ENCODE assay signal across 15 mouse cellular contexts in genomic region chr3:65579260-65579921, GRCm38 (mm10).
"Had no signal": no experiment of that assay in that cellular context is flagged by ENCODE, and none has a peak within 500 bp of the region (broad histone marks: within the 10 kb centered on the region; RNA-seq: fewer than 3 reads in every experiment).

No protein-coding gene starts in this region.

- H3K9me3 ChIP-seq: limb, embryonic 10.5 days; midbrain, embryonic 12.5 days; neural tube, embryonic 15.5 days had no signal

- H3K9ac ChIP-seq: lung, embryonic 14.5 days; midbrain, embryonic 12.5 days; neural tube, embryonic 15.5 days had no signal

- H3K4me1 ChIP-seq: megakaryocyte, embryonic 14.5 days; midbrain, embryonic 12.5 days; neural tube, embryonic 15.5 days had no signal

- H3K36me3 ChIP-seq: limb, embryonic 10.5 days; midbrain, embryonic 12.5 days; neural tube, embryonic 15.5 days had no signal

- H3K27ac ChIP-seq: left cerebral cortex, adult 2 months; limb, embryonic 10.5 days; macrophage; midbrain, embryonic 12.5 days; neural tube, embryonic 15.5 days had no signal

- H3K27me3 ChIP-seq: midbrain, embryonic 12.5 days; neural tube, embryonic 15.5 days had no signal

- H3K4me2 ChIP-seq: lung, embryonic 14.5 days; midbrain, embryonic 12.5 days; neural tube, embryonic 15.5 days had no signal

- ATAC-seq: inflammation-experienced regulatory T-cells, adult 6 months; intestine, postnatal 0 days had no signal

- DNase-seq: kidney, adult 8-10 months; kidney, postnatal 25 days; lung, embryonic 14.5 days; right cerebral cortex, adult 18-20 months; right cerebral cortex, postnatal 25 days; thymus, postnatal 36 days had no signal

- H3K4me3 ChIP-seq: left cerebral cortex, adult 2 months; limb, embryonic 10.5 days; megakaryocyte, embryonic 14.5 days; midbrain, embryonic 12.5 days; myocyte; neural tube, embryonic 15.5 days had no signal
